Mouse (Mus musculus) CH12.LX (cell line): Measurements from ENCODE around the gene Morc3.

Experiments used
- CTCF ChIP-seq, 2 experiments: IDR thresholded peaks in 1 of 2; conservative IDR thresholded peaks in 1 of 2; 2 replicates each; pipeline ENCODE4 v1.5.1; 2011 to 2012; ENCODE audit warnings: low read depth in 2 of 2, low read length in 2 of 2, improper control_type of control experiment in 1 of 2, inconsistent platforms in 1 of 2, mild to moderate bottlenecking in 1 of 2, moderate library complexity in 1 of 2
- NRF1 ChIP-seq: IDR thresholded peaks from 2 replicates; pipeline ENCODE4 v1.6.1; 2014; ENCODE audit warnings: low read depth, mild to moderate bottlenecking, inconsistent platforms, low read length, improper control_type of control experiment, moderate library complexity
- TBP ChIP-seq: conservative IDR thresholded peaks from 2 replicates; pipeline ENCODE4 v1.6.1; 2011; ENCODE audit warnings: low read depth, low read length, improper control_type of control experiment
- TCF12 ChIP-seq: IDR thresholded peaks from 2 replicates; pipeline ENCODE4 v1.6.1; 2014; ENCODE audit warnings: low read depth, mild to moderate bottlenecking, inconsistent platforms, low read length, improper control_type of control experiment

- TF ChIP-seq CTCF (conservative IDR thresholded peaks at IDR 0.05 in 1 of 2, IDR thresholded peaks at IDR 0.05 in 1 of 2; ENCODE audit: low read depth in 2 of 2, low read length in 2 of 2) (no peak), NRF1 (no peak; the same call in 1 of the 2 replicates), TBP (peak; percentile 88; the same call in 1 of the 2 replicates), TCF12 (peak; percentile 89)
Observed at GRCm38 (mm10) chr16:93815856-93816736, 15.8 kb upstream of the Morc3 start.
